Mouse (Mus musculus) mature B cell (primary cell): Measurements from ENCODE around the gene Tepsin.

Source experiments
- in situ Hi-C: fragments of 300-500 bp; cut with MboI; formaldehyde crosslinking; loops from 2 replicates; pipeline ENCODE4 v1.14.3; 2019

The Tepsin gene

GRCm38 (mm10) chr11:120063326-120063725, 35.2 kb downstream of the Tepsin start:
- in situ Hi-C loops: no loop called here

- in situ Hi-C loops: no loop called here
These were observed 37.9 kb downstream of the Tepsin start for GRCm38 (mm10) chr11:120060634-120061033.

DNA sequence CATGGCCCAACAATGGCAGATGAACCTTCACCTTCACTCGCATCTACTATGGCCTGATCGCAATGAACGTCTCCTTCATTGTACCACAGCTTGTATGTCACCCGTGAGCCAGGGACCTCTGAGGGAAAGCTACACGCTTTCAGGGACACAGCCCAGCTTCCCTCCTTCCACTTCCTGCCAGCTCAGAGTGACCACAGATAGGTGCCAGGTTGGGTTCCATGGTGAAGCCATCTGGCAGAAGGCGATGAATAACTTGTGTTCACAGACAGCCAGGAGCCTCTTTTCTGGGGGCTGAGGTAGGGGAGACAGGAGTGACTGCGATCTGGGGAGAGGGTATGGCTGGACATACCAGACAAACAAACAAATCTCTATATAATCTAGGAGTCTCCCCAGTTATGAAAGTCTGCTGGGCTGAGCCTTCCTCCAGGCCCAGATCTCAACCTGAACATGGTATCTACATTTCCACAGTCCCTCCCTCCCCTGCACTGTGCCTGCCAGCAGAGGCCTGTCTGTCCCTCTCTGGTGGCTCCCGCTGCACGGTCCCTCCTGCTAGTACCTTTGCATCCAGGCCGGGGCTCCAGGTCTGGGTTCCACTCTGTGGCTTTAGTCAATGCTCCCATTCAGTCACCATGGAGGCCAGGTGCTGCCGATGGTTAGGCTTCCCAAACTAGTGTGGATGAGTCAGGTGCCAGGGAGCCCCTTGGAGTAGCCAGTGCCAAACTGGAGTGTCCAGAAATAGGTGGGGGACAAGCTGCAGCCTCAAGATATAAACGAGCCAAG, 42.4 kb downstream of the Tepsin start:
- in situ Hi-C loops: no loop called here

DNA sequence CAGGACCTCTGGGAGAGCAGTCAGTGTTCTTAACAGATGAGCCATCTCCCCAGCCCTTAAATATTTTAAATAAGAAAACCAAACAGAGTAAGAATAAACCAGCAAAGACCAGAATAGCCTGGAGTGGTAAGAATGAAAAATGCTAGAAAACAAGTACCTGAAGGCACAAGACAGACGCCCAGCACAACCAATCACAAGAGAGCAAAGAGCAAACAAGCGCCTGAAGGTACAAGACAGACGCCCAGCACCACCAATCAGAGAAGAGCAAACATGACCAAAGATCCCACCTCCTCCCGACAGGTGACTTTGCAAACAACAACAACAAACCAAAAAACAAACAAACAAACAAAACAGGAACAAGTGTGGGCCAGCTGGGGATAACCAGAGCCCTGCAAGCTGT, 44.7 kb downstream of the Tepsin start:
- in situ Hi-C loops: no loop called here

DNA sequence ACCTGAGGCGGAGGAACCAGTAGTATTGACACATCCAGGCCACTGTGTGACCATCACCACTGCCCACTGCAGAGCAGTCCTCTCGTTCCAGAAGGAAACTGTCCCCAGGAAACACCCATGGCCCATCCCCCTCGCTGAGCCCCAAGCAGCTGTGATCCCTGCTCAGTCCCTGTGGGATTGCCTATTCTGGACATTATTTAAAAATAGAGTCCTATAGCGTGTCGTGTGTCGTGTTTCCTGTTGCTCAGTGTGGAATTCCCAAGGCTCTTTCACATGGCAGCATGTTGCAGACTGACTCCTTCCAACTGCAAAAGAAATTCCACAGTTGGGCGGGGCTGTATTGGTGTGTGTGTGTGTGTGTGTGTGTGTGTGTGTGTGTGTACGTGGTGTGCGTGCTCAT, 46.3 kb downstream of the Tepsin start:
- in situ Hi-C loops: no loop called here

DNA sequence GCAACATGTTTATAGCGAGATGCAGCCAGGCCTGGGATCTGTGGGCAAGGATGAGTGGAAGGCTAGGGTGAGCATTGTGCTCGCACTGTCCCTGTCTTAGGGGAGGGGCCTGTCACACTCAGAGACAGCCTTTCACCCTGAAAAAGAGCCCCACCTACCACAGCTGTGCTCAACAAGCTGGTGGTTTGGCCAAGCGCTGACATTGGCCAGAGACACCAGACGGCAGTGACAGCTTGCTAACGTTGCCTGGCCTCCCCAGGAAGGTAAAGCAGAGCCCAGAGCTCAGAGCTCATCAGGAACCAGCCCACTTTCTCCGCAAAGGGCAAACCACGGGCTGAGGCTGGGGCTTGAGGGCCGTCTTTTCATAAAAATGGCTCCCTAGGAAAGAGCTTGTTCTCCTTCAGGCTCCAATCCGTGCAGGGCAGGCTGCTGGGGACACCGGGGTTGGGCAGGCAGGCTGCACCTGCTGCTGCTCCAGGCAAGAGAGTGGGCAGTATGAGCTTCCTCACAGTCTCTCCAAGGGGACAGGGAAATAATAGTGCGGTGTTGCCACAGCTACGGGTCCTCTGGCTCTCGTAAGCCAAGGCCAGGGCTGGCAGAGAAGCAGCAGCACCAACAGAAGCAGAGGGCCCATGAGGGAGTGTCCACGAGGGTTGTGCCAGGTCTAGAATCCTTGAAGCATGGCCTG, 47.3 kb downstream of the Tepsin start:
- in situ Hi-C loops: no loop called here

DNA sequence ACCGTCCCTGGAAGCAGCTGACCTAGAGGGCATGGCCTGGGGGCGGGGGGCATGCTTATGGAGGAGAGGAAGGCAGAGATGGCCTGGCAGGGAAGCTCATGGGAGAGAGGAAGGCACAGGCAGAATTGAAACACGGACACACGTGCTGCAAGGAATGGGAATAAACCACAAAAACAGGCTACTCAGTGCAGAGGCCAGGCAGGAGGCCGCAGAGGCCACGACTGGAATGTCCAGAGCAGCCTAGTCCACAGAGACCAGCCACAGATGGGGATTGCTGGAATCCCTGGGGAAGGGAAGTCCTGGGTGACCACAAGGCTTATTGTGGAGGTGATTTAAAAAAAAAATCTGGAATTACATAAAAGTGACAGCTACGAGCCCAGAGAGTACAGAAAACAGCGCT, 49.5 kb downstream of the Tepsin start:
- in situ Hi-C loops: no loop called here

DNA sequence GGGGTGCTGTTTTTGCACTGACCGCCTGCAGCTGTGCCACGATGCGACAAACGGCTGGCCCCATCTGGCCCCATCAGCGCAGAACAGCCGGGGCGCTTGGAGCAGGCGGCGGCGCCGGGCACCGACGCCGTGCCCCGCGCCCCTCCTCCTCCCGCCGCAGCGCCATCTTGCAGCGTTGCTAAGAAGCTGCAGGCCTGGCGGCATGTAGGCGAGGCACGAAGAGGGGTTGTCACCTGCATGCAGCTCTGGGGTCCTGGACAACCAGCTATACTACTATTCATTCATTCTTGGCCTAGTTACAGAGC, 50.3 kb downstream of the Tepsin start:
- in situ Hi-C loops: no loop called here

- in situ Hi-C loops: no loop called here
These were observed 50.8 kb downstream of the Tepsin start for GRCm38 (mm10) chr11:120047531-120048251.

GRCm38 (mm10) chr11:120046553-120047191, 51.9 kb downstream of the Tepsin start, which contains the start of gene Aatk:
Gene Aatk, minus strand, starts transcription at chr11:120047167.
- in situ Hi-C loops: no loop called here

DNA sequence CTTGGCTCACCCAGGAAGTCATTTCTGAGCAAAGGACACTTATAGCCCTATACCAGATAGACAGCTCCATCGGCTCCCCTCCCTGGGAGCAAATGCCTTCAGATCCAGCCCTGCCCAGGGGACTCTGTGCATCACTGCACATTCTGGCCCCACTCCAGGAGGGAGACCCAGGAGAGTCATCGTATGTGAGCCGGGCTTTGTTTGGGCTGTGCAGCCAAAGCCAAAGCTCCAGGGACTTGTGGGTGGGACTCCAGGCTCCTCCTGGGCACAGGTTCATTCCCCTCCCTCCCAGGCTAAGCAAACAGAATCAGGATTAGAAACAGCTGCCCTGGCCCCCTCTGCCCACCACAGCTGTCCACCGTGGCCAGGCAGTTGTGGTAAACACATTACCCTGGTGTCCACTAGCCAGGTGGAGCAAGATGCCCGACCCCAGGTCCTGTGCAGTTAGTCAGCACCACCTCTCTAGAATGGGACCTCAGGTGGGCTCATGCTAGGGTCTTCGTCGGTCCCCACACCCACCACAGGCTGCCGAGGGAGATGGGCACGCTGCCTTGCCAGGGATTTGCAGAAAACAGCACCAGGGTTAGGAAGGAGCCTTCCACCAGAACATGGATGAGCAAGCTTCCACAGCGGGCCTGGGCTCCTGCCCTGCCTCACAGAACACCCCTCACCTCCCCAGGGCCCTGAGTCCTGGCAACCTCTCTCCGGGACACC, 52.5 kb downstream of the Tepsin start:
- in situ Hi-C loops: no loop called here

GRCm38 (mm10) chr11:120045341-120045740, 53.2 kb downstream of the Tepsin start:
- in situ Hi-C loops: no loop called here

- in situ Hi-C loops: no loop called here
These were observed 56.2 kb downstream of the Tepsin start for GRCm38 (mm10) chr11:120042141-120042838.

DNA sequence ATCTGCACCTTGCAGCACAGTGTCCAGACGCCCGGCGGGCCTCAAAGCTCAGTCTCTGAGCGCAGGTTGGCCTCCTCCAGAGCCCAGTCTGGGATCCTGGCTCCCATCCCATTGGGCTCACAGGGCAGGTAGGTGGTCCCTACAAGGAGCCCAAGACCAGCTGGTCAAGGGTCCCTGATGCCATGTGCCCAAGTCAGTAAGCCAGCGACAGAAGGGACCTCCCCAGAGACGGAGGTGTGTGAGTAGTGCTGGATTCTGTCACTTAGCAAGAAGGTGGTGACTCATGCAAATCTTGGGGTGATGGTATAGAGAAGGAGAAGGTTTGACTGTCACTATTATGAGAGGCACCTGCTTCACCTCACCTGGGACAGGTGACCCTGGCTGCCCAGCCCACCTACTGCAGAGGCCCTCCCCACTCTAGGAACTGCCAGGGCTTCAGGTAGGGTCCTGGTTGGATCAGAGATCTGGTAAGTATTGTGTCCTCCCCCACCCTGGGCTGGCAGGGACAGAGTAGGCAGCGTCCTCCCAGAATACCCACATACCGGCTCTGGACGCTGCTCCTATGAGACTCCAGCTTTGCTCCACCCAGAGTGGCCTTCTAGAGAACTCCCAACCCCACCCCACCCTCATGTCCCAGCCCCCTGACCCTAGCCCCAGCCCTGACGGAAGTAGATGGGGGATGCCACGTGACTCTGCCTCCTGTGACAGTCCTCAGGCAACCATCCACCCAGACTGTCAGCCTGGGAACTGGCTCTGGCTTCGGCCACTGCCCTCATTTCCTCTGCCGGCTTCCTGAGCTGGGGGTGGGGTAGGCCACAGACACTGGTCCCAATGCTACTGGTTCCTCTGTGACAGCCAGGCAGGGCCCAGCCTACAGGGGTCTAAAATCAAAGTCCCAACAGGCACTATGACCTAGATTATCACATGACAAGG, 57.1 kb downstream of the Tepsin start:
- in situ Hi-C loops: no loop called here
